Mouse (Mus musculus): ENCODE measurements around the gene Pkd1. TPM values are rescaled to one million over a fixed set of nuclear protein-coding genes. Genes with fewer than 3 reads are reported as not detected.

Gene Pkd1
- polyA plus RNA-seq, 1 experiment from 2014 or later: 16.8 TPM

DNA sequence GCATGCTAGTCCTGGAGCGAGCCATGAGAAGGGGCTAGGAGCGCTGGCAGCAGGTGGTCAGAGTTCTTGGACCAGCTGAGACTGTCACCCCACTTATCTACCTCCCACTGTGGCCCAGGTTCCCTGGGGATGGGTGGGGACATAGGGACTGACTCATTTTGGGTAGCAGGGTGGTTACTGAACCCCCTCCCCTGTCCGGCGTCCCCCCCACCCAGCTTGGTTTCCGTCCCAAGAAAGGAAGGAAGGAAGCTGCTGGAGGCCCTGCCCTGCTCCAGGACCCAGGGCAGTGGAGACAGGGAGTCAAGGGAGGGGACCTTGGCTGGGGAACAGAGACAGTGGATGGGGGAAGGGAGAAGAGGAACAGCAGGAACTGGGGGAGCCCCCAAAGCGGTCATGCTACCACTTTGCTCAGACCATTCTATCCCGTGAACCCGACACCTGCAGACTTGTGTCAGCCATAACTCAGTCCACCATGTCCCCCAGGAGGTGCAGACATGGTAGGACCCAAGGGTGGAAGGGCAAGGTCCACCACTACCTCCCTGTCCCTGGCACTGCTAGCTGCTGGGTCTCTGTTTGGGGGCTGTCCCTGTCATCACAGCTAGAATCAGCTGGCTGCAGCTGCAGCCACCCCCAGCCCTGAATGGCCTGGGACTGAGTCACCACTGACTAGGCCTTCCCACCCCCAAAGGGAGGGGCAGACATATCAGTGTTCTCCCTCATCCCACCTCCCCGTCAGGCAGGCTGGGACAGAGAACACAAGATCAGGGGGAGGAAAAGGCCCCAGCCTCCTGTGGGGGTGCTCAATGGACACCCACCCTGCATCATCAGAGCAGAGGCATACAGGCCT lies 95.5 kb downstream of the Pkd1 start:
- peak; percentile 28; the same call in 1 of the 2 replicates for ATAC-seq (ENCODE audit: insufficient number of reproducible peaks, insufficient read depth, low FRiP score, low read depth)
- WGBS: 67% methylated on average over 8 of the region's 9 CpGs
- H3K4me1 ChIP-seq (ENCODE audit: control insufficient read depth in 2 of 2, insufficient read depth in 2 of 2, low read length in 2 of 2): peaks cover 26 to 27% of the 10 kb centered on the region in 2 experiments

GRCm38 (mm10) chr17:24645916-24646315 lies 96.3 kb downstream of the Pkd1 start:
- H3K4me2 ChIP-seq (ENCODE audit: low read length): no peak overlapping the region

More for the DNA sequence above, 95.5 kb downstream of the Pkd1 start:
- Histone ChIP-seq H3K4me3 (ENCODE audit: control insufficient read depth in 1 of 2, insufficient read depth in 1 of 2, low read depth in 1 of 2, low read length in 2 of 2) (no peak overlapping the region), H3K27me3 (ENCODE audit: control insufficient read depth, insufficient read depth, low read length) (no peaks in the 10 kb centered on the region), H3K9me3 (ENCODE audit: control insufficient read depth, low read length) (no peaks in the 10 kb centered on the region), H3K27ac (replicated peaks in 1 of 2; ENCODE audit: control insufficient read depth in 1 of 2, insufficient read depth in 1 of 2, low read depth in 2 of 2, low read length in 2 of 2) (peak overlapping the region; percentile 74 to 86), H3K4me2 (ENCODE audit: low read length) (peak overlapping the region; percentile 44), H3K9ac (ENCODE audit: low read length) (peak overlapping the region; percentile 63), H3K36me3 (ENCODE audit: control insufficient read depth, insufficient read depth, low read length) (peaks cover 21% of the 10 kb centered on the region)

More at GRCm38 (mm10) chr17:24645916-24646315, 96.3 kb downstream of the Pkd1 start:
- no peaks in the 10 kb centered on the region for H3K27me3 ChIP-seq (ENCODE audit: control insufficient read depth, insufficient read depth, low read length)
- H3K4me3 ChIP-seq (ENCODE audit: control insufficient read depth in 1 of 2, insufficient read depth in 1 of 2, low read depth in 1 of 2, low read length in 2 of 2): no peak overlapping the region
- H3K9ac ChIP-seq (ENCODE audit: low read length): no peak overlapping the region
- peaks cover 28% of the 10 kb centered on the region in 2 experiments for H3K4me1 ChIP-seq (ENCODE audit: control insufficient read depth in 2 of 2, insufficient read depth in 2 of 2, low read length in 2 of 2)
- peaks cover 13% of the 10 kb centered on the region for H3K36me3 ChIP-seq (ENCODE audit: control insufficient read depth, insufficient read depth, low read length)
- ATAC-seq (ENCODE audit: insufficient number of reproducible peaks, insufficient read depth, low FRiP score, low read depth): peak; percentile 20
- WGBS: 46% methylated on average over 3 of the region's 3 CpGs
- no peaks in the 10 kb centered on the region for H3K9me3 ChIP-seq (ENCODE audit: control insufficient read depth, low read length)
- H3K27ac ChIP-seq (replicated peaks in 1 of 2; ENCODE audit: control insufficient read depth in 1 of 2, insufficient read depth in 1 of 2, low read depth in 2 of 2, low read length in 2 of 2): peak overlapping the region; percentile 74 to 86

Small RNA genes within 50 kb of the gene (microRNA-seq; reads per million reads assigned to microRNA genes)
- not detected for gene Gm24589

Other genes with a start within 250 kb of the Pkd1 start
- 0.07 TPM in 1 of 2 replicates, not detected in the other for gene Abca17, start 198.8 kb upstream of the Pkd1 start, polyA plus RNA-seq (2014; fragmentation: Nextera tagmentation; extraction: Ambion mirVana)
- 8.5 and 8.6 TPM in 2 replicates for gene Abca3, start 197.9 kb upstream of the Pkd1 start, polyA plus RNA-seq (2014; fragmentation: Nextera tagmentation; extraction: Ambion mirVana)
- 196 and 203 TPM in 2 replicates for gene Rnps1, start 135.3 kb upstream of the Pkd1 start, polyA plus RNA-seq (2014; fragmentation: Nextera tagmentation; extraction: Ambion mirVana)
- gene Eci1, start 123.2 kb upstream of the Pkd1 start, polyA plus RNA-seq (2014; fragmentation: Nextera tagmentation; extraction: Ambion mirVana): 283 and 294 TPM in 2 replicates
- gene Dnase1l2, start 106.7 kb upstream of the Pkd1 start, polyA plus RNA-seq (2014; fragmentation: Nextera tagmentation; extraction: Ambion mirVana): 1.5 and 2.4 TPM in 2 replicates
- 16.0 and 17.6 TPM in 2 replicates for gene E4f1, start 79.5 kb upstream of the Pkd1 start, polyA plus RNA-seq (2014; fragmentation: Nextera tagmentation; extraction: Ambion mirVana)
- gene Pgp, start 79.4 kb upstream of the Pkd1 start, polyA plus RNA-seq (2014; fragmentation: Nextera tagmentation; extraction: Ambion mirVana): 65.7 and 66.6 TPM in 2 replicates
- not detected in 2 replicates for gene Bricd5, start 76.0 kb upstream of the Pkd1 start, polyA plus RNA-seq (2014; fragmentation: Nextera tagmentation; extraction: Ambion mirVana)
- 15.2 and 17.5 TPM in 2 replicates for gene Mlst8, start 70.8 kb upstream of the Pkd1 start, polyA plus RNA-seq (2014; fragmentation: Nextera tagmentation; extraction: Ambion mirVana)
- 0.26 and 0.62 TPM in 2 replicates for gene Caskin1, start 61.2 kb upstream of the Pkd1 start, polyA plus RNA-seq (2014; fragmentation: Nextera tagmentation; extraction: Ambion mirVana)
- 68.8 and 74.4 TPM in 2 replicates for gene Traf7, start 21.9 kb upstream of the Pkd1 start, polyA plus RNA-seq (2014; fragmentation: Nextera tagmentation; extraction: Ambion mirVana)
- gene Rab26, start 15.6 kb upstream of the Pkd1 start, polyA plus RNA-seq (2014; fragmentation: Nextera tagmentation; extraction: Ambion mirVana): 1.7 and 1.9 TPM in 2 replicates
- gene Tsc2, start 82.8 kb downstream of the Pkd1 start, polyA plus RNA-seq (2014; fragmentation: Nextera tagmentation; extraction: Ambion mirVana): 49.1 and 51.1 TPM in 2 replicates
- gene Nthl1, start 82.8 kb downstream of the Pkd1 start, polyA plus RNA-seq (2014; fragmentation: Nextera tagmentation; extraction: Ambion mirVana): 7.3 and 7.7 TPM in 2 replicates
- 59.6 and 60.9 TPM in 2 replicates for gene Slc9a3r2, start 100.5 kb downstream of the Pkd1 start, polyA plus RNA-seq (2014; fragmentation: Nextera tagmentation; extraction: Ambion mirVana)
- gene Npw, start 108.6 kb downstream of the Pkd1 start, polyA plus RNA-seq (2014; fragmentation: Nextera tagmentation; extraction: Ambion mirVana): not detected in 2 replicates
- gene Zfp598, start 119.9 kb downstream of the Pkd1 start, polyA plus RNA-seq (2014; fragmentation: Nextera tagmentation; extraction: Ambion mirVana): 18.4 and 19.4 TPM in 2 replicates
- gene Syngr3, start 140.1 kb downstream of the Pkd1 start, polyA plus RNA-seq (2014; fragmentation: Nextera tagmentation; extraction: Ambion mirVana): 0.42 and 0.69 TPM in 2 replicates
- gene Gfer, start 146.3 kb downstream of the Pkd1 start, polyA plus RNA-seq (2014; fragmentation: Nextera tagmentation; extraction: Ambion mirVana): 29.3 and 29.7 TPM in 2 replicates
- gene Noxo1, start 146.4 kb downstream of the Pkd1 start, polyA plus RNA-seq (2014; fragmentation: Nextera tagmentation; extraction: Ambion mirVana): 0.68 and 1.1 TPM in 2 replicates
- 39.2 and 40.2 TPM in 2 replicates for gene Tbl3, start 157.8 kb downstream of the Pkd1 start, polyA plus RNA-seq (2014; fragmentation: Nextera tagmentation; extraction: Ambion mirVana)
- not detected in 2 replicates for gene Rnf151, start 168.2 kb downstream of the Pkd1 start, polyA plus RNA-seq (2014; fragmentation: Nextera tagmentation; extraction: Ambion mirVana)
- gene Rps2, start 168.3 kb downstream of the Pkd1 start, polyA plus RNA-seq (2014; fragmentation: Nextera tagmentation; extraction: Ambion mirVana): 919 and 1,010 TPM in 2 replicates
- 556 and 564 TPM in 2 replicates for gene Ndufb10, start 174.6 kb downstream of the Pkd1 start, polyA plus RNA-seq (2014; fragmentation: Nextera tagmentation; extraction: Ambion mirVana)
- 1.3 and 1.7 TPM in 2 replicates for gene Rpl3l, start 178.0 kb downstream of the Pkd1 start, polyA plus RNA-seq (2014; fragmentation: Nextera tagmentation; extraction: Ambion mirVana)
- gene Msrb1, start 186.8 kb downstream of the Pkd1 start, polyA plus RNA-seq (2014; fragmentation: Nextera tagmentation; extraction: Ambion mirVana): 26.8 and 27.2 TPM in 2 replicates
- gene Hs3st6, start 203.2 kb downstream of the Pkd1 start, polyA plus RNA-seq (2014; fragmentation: Nextera tagmentation; extraction: Ambion mirVana): 0.18 and 0.43 TPM in 2 replicates